Mouse (Mus musculus) MEL (cell line): Measurements from ENCODE around the gene Fhl3.

Experiments
- CHD2 ChIP-seq: IDR thresholded peaks from 2 replicates; pipeline ENCODE4 v1.6.1; 2011; ENCODE audit warnings: low read length, improper control_type of control experiment
- CTCF ChIP-seq, 3 experiments: IDR thresholded peaks in 2 of 3; conservative IDR thresholded peaks in 1 of 3; 2 replicates each; pipeline ENCODE4 v1.5.1; 2011 to 2012; ENCODE audit warnings: low read length in 3 of 3, low read depth in 2 of 3, mild to moderate bottlenecking in 2 of 3, improper control_type of control experiment in 1 of 3, inconsistent platforms in 1 of 3, mixed read lengths in 1 of 3, moderate library complexity in 1 of 3; ENCODE audit not compliant: control insufficient read depth in 1 of 3, insufficient read depth in 1 of 3, poor library complexity in 1 of 3, severe bottlenecking in 1 of 3
- POLR2A ChIP-seq, 2 experiments: IDR thresholded peaks; 2 replicates each; pipeline ENCODE4 v1.6.1; 2011 to 2012; ENCODE audit warnings: low read length in 2 of 2, mild to moderate bottlenecking in 2 of 2, control low read depth in 1 of 2, improper control_type of control experiment in 1 of 2, low read depth in 1 of 2, moderate library complexity in 1 of 2; ENCODE audit not compliant: control insufficient read depth in 1 of 2, insufficient read depth in 1 of 2, poor library complexity in 1 of 2
- RAD21 ChIP-seq: IDR thresholded peaks from 2 replicates; pipeline ENCODE4 v1.6.1; 2011; ENCODE audit warnings: mild to moderate bottlenecking, low read depth, low read length, improper control_type of control experiment
- RCOR1 ChIP-seq: IDR thresholded peaks from 2 replicates; pipeline ENCODE4 v1.6.1; 2012; ENCODE audit warnings: low read depth, mild to moderate bottlenecking, inconsistent platforms, low read length, improper control_type of control experiment
- TCF12 ChIP-seq: IDR thresholded peaks from 2 replicates; pipeline ENCODE4 v1.6.1; 2014; ENCODE audit warnings: low read depth, mild to moderate bottlenecking, inconsistent platforms, low read length, improper control_type of control experiment, moderate library complexity

DNA sequence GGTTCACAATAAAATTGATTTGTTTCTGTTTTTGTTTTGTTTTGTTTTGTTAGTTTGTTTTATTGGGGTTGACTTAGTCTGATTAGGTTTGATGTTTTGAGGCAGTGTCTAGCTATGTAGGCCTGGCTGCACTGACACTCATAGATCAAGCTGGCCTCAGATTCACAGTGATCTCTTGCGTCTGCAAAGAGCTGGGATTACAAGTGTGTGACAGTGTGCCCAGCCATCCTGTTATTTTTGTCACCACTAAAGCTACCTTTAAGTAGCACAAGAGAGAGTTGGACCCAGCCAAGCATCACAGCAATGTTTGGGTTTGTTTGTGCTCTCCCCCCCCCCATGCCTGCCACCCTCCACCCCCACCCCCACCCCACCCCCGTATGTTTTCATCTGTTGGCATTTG, 5.9 kb upstream of the Fhl3 start:
- TF ChIP-seq CTCF (IDR thresholded peaks at IDR 0.05 in 2 of 3, conservative IDR thresholded peaks at IDR 0.05 in 1 of 3; ENCODE audit: control insufficient read depth in 1 of 3, insufficient read depth in 1 of 3, low read depth in 2 of 3, low read length in 3 of 3, poor library complexity in 1 of 3, severe bottlenecking in 1 of 3) = no peak
- no peak for TF ChIP-seq RAD21
- no peak for TF ChIP-seq RCOR1
- no peak for TF ChIP-seq CHD2
- no peak for TF ChIP-seq POLR2A (IDR thresholded peaks at IDR 0.05; ENCODE audit: control insufficient read depth in 1 of 2, insufficient read depth in 1 of 2, low read depth in 1 of 2, low read length in 2 of 2, poor library complexity in 1 of 2)
- TF ChIP-seq TCF12 = no peak
